Mouse (Mus musculus): Measurements from ENCODE around the gene Drap1.

DNA sequence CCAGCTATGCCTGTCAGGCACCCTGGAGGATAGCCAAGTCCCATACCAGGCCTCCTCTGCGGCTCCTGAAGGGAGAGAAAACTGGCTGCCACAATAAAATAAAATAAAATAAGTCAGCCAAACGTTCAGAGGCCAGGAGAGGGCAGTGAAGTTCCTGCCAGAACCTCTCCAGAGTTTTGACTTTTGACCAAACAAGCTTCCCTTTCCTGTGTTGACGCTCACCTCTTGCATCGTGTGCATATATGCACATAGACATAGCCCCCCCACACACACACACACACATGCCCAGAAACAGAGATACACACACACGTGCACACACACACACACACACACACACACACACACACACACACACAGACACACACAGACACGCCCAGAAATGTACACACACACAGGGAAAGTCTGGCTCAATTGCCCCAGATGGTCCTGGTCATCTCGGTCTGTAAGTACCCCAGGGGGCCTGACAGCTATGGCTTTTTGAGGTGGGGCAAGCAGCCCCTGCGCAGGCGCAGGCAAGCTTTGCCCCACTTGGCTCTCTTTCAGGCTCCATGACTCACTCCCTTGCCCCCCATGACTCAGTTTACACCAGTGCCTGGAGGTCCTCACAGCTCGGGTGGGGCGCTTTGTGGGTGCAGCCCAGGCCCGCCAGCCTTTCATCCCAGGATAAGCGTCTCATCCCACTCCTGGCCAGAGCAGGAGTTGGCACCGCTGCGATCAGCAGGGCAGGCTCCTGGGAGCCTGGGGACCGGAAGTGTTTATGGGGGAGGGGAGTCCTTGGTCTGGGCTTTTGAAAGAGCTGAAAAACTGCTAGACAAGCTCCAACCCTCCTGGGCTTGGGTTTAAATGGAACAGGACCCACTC lies 8.4 kb upstream of the Drap1 start:
- TF ChIP-seq CTCF (IDR thresholded peaks at IDR 0.05; ENCODE audit: low read depth) (peak; percentile 67), EP300 (IDR thresholded peaks at IDR 0.05; ENCODE audit: low read depth) (no peak)
